Mouse (Mus musculus) kidney, adult 2 months (tissue): Measurements from ENCODE around the gene Fgfr1op2. TPM values are rescaled to one million over a fixed set of nuclear protein-coding genes. Genes with fewer than 3 reads are reported as not detected.

Source experiments
- DNase-seq: peaks from one replicate; pipeline ENCODE4 v3.0.0; 2021
- H3K27ac ChIP-seq: fragments of 200-500 bp; 2 replicates; pipeline ENCODE4 v1.5.1; 2012; ENCODE audit warnings: low read depth, low read length, control low read depth, inconsistent platforms; ENCODE audit not compliant: insufficient read depth
- H3K27me3 ChIP-seq: fragments of 200-500 bp; replicated peaks from 2 replicates; pipeline ENCODE4 v1.6.1; 2012; ENCODE audit warnings: mild to moderate bottlenecking, moderate library complexity, low read length, inconsistent platforms; ENCODE audit not compliant: control insufficient read depth, insufficient read depth
- H3K36me3 ChIP-seq: fragments of 200-500 bp; 2 replicates; pipeline ENCODE4 v1.6.1; 2012; ENCODE audit warnings: mild to moderate bottlenecking, moderate library complexity, low read length, inconsistent platforms; ENCODE audit not compliant: control insufficient read depth, insufficient read depth
- H3K4me1 ChIP-seq: fragments of 200-500 bp; 2 replicates; pipeline ENCODE4 v1.6.1; 2011; ENCODE audit warnings: low read length; ENCODE audit not compliant: control insufficient read depth, insufficient read depth
- H3K4me3 ChIP-seq: fragments of 200-500 bp; 2 replicates; pipeline ENCODE4 v1.5.1; 2011; ENCODE audit warnings: mild to moderate bottlenecking, low read depth, low read length, control low read depth; ENCODE audit not compliant: insufficient read depth
- CTCF ChIP-seq: fragments of 200-500 bp; conservative IDR thresholded peaks from 2 replicates; pipeline ENCODE4 v1.5.1; 2011; ENCODE audit warnings: low read depth, mild to moderate bottlenecking, control low read depth, low read length, moderate library complexity, mixed read lengths; ENCODE audit not compliant: insufficient read depth, insufficient read length
- POLR2A ChIP-seq: fragments of 200-500 bp; IDR thresholded peaks from one replicate; pipeline ENCODE4 v1.6.1; 2011; ENCODE audit warnings: low read depth, low read length, control low read depth
- WGBS: fragments of 180-500 bp; shearing (Covaris S2); methylation state at CpG from one replicate; pipeline ENCODE4 v1.1.7; 2018; 5-methylcytosine and 5-hydroxymethylcytosine counted together
- polyA plus RNA-seq: library from polyadenylated mRNA; depleted of rRNA; stranded (reverse); fragments of >200 nt; gene quantifications from 2 replicates; pipeline ENCODE4 v1.2.3, GENCODE M21; 2012; rRNA removed

Fgfr1op2 gene
- polyA plus RNA-seq, 1 experiment = 35.3 TPM

DNA sequence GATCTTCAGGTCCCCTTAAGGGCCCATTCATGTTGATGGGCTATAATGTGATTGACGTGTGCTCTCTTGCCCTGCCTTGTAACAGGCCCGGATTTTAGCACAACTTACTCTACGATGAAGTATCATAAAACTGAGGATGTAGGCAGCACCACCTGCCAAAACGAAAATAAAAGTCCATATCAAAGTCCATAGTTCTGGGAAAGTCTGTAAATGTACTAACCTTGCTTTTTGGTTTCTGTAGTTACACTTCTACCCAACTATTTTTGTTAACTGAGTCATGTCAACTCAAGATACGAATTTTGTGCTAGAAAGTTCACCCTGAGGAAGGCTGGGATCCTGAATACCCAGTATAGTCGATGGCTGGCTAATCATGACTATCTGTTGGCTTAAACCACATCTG lies 64.0 kb downstream of the Fgfr1op2 start:
- Histone ChIP-seq H3K27me3 (no peaks in the 10 kb centered on the region), H3K27ac (peak overlapping the region; percentile 59), H3K36me3 (no peaks in the 10 kb centered on the region), H3K4me1 (peaks cover 8% of the 10 kb centered on the region; the same call in 1 of the 2 replicates), H3K4me3 (no peak overlapping the region)
- DNase-seq = peak; percentile 80
- no peak for TF ChIP-seq CTCF
- TF ChIP-seq POLR2A = no peak
- 56% methylated on average over 6 of the region's 6 CpGs for WGBS

GRCm38 (mm10) chr6:146641621-146642210 lies 64.7 kb downstream of the Fgfr1op2 start:
- whole genome bisulfite sequencing = 53% methylated on average over 11 of the region's 11 CpGs
- H3K4me1 ChIP-seq = peaks cover 8% of the 10 kb centered on the region; the same call in 1 of the 2 replicates
- peak overlapping the region; percentile 81; the same call in 1 of the 2 replicates for H3K4me3 ChIP-seq
- no peaks in the 10 kb centered on the region for H3K36me3 ChIP-seq
- H3K27me3 ChIP-seq = no peaks in the 10 kb centered on the region
- H3K27ac ChIP-seq = peak overlapping the region; percentile 54
- TF ChIP-seq POLR2A (no peak), CTCF (no peak)
- no peak for DNase-seq

- peak; percentile 99 for DNase-seq
- Histone ChIP-seq H3K36me3 (no peaks in the 10 kb centered on the region), H3K27me3 (no peaks in the 10 kb centered on the region), H3K4me1 (peaks cover 8% of the 10 kb centered on the region; the same call in 1 of the 2 replicates), H3K4me3 (peak within 1 kb of the TSS; percentile 81), H3K27ac (peak within 1 kb of the TSS; percentile 78)
- under 1% methylated on average over 60 of the region's 60 CpGs for WGBS
- no peak for TF ChIP-seq CTCF
- TF ChIP-seq POLR2A = peak; percentile 98
Observed at GRCm38 (mm10) chr6:146642276-146643183, 65.5 kb downstream of the Fgfr1op2 start, which contains the start of the genes Med21 and Tm7sf3. Gene Med21, plus strand, starts transcription at chr6:146642547. Gene Tm7sf3, minus strand, starts transcription at chr6:146642824.

GRCm38 (mm10) chr6:146643184-146643570 lies 66.2 kb downstream of the Fgfr1op2 start:
- TF ChIP-seq CTCF (no peak), POLR2A (no peak)
- Histone ChIP-seq H3K27ac (peak overlapping the region; percentile 45), H3K4me1 (peaks cover 8% of the 10 kb centered on the region; the same call in 1 of the 2 replicates)

More at GRCm38 (mm10) chr6:146643184-146643570, 66.2 kb downstream of the Fgfr1op2 start:
- Histone ChIP-seq H3K27me3 (no peaks in the 10 kb centered on the region), H3K4me3 (peak overlapping the region; percentile 81), H3K36me3 (no peaks in the 10 kb centered on the region)
- WGBS = 11% methylated on average over 11 of the region's 11 CpGs
- DNase-seq = peak; percentile 63

Other genes starting within 250 kb of the Fgfr1op2 start
- 31.9 and 35.8 TPM in 2 replicates for gene Itpr2, start 75.0 kb upstream of the Fgfr1op2 start, polyA plus RNA-seq
- gene Ints13, start 632 bp downstream of the Fgfr1op2 start, polyA plus RNA-seq = 10.7 and 11.7 TPM in 2 replicates
- gene Med21, start 65.3 kb downstream of the Fgfr1op2 start, polyA plus RNA-seq = 45.4 and 59.9 TPM in 2 replicates
- gene Tm7sf3, start 65.6 kb downstream of the Fgfr1op2 start, polyA plus RNA-seq = 32.9 and 34.8 TPM in 2 replicates
- 3.9 and 4.3 TPM in 2 replicates for gene Stk38l, start 147.8 kb downstream of the Fgfr1op2 start, polyA plus RNA-seq
- gene Arntl2, start 218.9 kb downstream of the Fgfr1op2 start, polyA plus RNA-seq = 3.3 and 4.1 TPM in 2 replicates